Mouse (Mus musculus) skeletal muscle tissue, adult 2 months (tissue): Measurements from ENCODE around the gene Mlf2.

ENCODE experiments used
- DNase-seq: peaks from one replicate; pipeline ENCODE4 v3.0.0-alpha.2; 2012; ENCODE audit warnings: low read depth, low spot score

The Mlf2 gene

DNA sequence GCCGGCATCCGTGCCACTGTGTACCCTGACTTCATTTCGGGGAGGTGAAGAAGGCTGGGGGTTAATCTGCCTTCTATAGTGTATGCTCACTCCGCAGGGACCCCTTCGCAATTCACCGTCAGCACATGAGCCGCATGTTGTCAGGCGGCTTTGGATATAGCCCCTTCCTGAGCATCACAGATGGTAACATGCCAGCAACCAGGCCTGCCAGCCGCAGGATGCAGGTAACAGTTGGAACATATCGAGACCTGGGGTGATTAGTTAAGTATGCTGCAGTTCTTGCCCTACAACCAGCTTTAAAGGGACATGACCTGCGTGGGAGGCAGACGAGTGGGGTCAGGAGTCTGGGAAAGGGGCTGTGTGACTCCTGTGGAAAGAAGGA, 1.1 kb downstream of the Mlf2 start:
- DNase-seq, result no peak

DNA sequence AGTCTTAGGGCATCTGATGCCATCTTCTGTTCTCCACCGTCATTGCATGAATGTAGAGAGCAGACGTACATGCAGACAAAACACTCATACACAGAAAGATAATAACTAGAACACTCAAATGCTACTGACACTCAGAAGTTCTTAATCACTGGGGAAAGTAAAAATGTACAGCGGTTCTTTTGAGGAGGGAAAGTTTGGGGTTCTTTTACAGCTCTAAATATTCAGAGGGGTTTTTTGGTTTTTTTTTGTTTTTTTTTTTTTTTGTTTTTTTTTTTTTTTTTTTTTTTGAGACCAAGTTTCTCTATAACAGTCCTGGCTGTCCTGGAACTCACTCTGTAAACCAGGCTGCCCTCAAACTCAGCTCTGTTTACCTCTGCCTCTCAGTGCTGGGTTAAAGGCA, 1.9 kb downstream of the Mlf2 start:
- no peak for DNase-seq

DNA sequence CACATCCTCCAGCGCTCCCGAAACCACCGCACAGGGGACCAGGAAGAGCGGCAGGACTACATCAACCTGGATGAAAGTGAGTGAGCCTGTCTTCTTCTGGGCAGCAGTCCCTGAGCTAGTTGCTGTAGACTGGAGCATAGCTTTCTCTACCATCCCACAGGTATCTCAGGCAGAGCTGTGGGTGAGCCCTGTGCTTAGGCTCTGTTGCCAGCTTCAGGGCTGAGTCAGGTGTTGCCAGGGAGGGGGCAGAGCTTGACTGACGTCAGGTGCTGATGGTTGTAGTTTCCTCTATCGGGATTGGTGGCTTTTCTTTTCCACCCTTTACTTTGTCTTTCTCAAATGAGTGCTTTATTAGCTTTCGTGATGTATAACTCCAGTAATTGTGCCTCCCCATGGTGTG, 3.5 kb downstream of the Mlf2 start:
- no peak for DNase-seq

DNA sequence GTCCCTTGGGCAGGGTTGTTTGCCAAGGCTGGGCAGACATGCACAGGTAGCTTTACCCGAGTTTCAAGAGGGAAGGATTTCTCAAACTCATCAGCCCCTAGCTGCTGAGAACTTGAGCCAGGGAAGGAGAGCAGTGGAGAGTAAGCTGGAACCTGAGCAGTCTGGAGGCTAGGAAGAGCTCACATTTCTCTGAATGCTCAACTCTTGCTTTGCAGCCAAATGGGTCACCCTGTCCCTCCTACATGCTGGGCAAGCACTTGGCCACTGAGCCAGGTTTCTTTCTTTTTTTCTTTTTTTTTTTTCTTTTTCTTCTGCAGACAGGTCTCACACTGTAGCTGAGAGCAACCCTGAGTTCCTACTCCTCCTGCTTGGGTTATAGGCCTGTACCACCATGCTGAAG, 5.5 kb downstream of the Mlf2 start:
- peak; percentile 59 for DNase-seq

DNA sequence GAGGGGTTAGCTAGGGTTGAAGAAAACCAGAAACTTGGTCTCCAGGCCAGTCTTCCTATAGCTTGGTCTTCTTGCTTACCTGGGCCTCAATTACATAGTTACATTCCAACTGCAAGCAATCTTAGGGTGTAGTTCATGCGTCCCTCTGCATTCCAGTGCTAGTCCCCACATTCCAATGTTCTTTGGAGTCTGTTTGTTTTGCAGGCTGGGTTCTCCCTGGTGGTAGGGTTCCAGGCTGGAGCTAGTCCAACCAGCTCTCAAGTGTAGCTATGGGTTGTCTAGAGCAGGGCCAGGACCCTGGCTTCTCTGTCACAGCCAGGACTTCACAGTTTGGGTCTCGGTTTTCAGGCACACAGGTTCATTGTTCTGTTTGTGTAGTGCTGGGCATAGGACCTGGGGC, 6.3 kb downstream of the Mlf2 start:
- no peak for DNase-seq

DNA sequence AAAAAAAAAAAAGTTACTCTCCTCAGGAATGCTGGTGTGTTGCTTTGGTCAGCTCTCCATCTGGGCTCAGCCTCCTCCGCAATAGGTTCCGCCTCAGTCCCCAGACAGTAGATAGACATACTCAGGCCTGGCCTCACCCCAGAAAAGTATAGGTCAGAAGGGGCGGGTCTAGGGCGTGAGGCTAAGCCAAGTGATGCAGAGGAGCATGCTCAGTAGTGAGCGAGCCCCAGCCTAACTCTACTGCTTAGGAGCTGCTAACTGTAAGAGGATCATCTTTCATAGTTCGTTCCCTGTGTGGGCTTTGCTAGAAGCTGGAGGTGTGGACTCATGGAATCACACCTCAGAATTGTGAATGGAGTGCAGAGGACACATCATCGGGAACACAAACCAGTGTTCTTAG, 7.4 kb downstream of the Mlf2 start:
- DNase-seq, result no peak

DNA sequence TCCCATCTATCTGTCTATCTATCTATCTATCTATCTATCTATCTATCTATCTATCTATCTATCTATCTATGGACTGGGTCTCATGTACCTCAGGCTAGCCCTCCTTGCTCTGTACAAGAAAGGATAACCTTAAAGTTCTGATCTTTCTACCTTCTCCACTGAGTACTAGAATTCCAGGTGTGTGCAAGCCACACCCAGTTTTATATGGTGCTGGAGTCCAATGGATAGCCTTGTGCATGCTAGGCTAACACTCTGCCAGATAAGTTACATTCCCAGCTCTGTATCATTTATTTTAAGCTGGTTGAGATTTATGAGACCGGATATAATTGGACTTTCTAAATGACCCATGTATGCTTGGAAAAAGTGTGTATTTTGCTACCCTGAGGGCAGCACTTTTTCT, 10.5 kb downstream of the Mlf2 start:
- DNase-seq, result no peak

DNA sequence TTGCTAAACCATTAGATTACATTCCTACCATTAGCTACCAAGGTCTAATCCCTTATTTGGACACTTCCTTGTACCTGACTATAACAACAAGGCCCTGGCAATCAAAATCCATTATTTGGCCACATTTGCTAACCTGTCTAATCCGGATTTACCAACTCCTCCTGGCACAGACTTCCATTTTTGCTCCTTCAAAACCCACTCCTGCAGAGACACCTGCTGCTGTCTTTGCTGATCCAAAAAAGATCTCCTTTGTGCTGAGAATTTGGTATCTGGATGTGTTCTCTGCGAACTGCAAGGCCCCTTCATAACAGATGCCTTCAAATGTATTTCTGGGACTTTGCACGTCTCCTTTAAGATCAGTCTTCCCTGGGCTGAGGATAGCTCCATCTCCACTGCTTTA, 12.3 kb downstream of the Mlf2 start:
- no peak for DNase-seq

DNA sequence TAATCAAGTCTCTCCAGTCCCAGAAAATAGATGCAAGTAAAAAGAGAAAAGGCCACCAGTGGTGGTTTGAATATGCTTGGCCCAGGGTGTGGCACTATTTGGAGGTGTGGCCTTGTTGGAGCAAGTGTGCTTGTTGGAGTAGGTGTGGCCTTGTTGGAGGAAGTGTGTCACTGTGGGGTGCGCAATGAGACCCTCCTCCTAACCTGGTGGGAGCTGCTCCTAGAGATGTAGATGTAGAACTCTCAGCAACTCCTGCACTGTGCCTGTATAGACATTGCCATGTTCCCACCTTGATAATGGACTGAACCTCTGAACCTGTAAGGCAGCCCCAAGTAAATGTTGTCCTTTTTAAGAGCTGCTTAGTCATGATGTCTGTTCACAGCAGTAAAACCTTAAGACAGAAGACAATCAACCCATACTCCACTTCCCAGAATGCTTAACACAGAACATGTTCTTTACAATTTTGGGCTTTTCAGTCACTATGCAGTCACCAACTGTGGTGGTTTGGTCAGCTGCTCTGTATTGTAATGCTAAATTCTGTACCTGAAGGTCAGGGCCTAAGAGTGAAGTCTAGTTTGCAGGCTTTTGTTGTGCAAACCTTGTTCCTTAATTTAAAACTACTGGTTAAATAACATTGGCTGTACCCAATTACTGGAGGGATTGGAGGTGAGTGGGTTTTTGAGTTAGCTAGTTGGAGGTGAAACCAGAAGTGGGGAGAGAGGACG, 23.0 kb downstream of the Mlf2 start:
- no peak for DNase-seq

DNA sequence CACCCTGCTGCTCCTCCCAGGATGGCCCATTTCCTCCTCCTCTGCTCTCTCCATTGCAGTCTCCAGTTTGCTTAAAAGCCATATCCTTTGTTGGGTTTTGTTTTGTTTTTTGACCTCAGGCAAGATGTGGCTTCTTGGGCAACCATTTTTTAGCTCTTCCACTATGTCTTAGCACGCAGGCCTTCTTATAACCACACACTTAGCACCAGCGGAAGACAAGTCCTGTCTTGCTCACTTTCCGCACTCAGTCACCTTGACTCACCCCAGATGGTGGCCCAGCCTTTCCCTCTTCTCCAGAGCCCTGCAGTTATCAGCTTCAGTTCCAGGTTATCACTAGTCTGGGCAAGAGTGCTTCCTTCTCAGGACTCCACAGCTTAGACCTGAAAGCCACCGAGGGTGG, 24.0 kb downstream of the Mlf2 start:
- DNase-seq, result no peak

DNA sequence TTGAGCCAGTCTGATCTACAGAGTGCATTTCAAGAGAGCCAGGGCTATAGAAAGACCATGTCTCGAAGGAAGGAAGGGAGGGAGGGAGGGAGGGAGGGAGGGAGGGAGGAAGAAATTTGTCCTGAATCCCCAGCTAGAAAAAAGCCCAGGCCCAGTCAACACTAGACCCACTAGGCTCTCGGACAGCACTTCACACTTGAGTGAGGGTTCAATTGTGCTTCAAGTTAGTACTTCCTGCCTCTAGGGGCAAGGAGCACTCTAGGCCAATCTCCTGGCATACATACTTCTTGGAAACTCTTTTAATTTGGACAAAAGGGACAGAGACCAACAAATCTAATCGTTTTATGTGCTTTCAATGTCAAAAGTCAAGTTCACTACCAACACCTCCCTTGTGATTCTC, 26.9 kb downstream of the Mlf2 start:
- DNase-seq, result no peak

DNA sequence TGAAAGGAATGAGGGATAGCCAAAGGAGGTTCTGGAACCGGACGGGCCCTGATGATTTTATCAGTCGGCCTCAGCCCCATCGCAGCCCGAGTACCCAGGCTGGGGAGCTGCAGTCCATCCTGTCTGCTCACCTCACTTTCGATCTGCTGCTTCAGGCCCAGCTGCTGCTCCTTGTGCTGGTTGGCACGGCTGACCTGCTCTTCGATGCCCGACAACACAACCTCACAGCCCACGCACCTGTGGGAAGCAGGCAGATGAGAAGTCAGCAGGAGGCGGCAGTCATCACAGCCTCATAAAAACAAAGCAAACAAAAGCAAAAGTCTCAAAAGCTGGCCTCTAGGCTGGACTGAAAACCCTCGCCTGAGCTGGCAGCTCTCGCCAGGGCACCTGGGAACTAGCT, 28.8 kb downstream of the Mlf2 start:
- DNase-seq, result no peak

DNA sequence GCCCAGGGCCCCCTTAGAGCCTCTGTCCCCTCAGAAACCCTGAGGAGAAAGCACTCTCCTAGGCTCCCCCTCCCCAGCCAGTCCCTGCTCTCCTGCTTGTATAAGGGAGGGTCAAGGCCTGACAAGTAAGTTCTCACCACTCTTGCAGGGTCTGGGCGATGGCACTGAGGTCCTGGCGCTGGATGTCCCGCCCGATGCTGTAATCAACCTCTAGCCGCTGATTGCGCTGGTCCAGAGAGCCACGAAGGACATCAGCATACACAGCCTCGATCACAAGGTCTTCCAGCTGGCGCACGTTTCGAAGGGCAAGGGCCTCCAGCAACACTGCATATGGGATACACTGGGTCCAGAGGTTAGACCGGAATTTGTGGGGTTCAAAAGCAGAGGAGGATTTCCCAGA, 29.8 kb downstream of the Mlf2 start:
- DNase-seq, result no peak

DNA sequence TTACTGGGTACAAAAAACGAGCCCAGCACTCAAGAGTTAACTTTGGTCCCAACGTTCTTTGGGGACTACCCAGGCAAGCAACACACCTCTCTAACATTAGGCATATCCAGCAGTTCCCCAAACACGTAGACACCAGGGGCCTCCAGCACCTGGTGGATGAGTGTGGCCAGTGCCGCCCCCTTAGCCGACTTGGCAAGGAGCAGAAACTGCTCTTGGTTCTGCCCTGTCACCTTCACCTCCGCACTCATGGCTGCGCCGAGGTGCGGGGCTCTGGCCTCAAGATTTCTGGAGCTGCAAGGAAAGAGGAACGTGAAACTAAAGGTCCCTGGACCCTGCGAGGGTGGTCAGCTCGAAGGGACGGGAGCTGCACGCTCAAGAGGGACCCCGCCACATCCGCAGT, 33.5 kb downstream of the Mlf2 start:
- DNase-seq, result peak; percentile 2

DNA sequence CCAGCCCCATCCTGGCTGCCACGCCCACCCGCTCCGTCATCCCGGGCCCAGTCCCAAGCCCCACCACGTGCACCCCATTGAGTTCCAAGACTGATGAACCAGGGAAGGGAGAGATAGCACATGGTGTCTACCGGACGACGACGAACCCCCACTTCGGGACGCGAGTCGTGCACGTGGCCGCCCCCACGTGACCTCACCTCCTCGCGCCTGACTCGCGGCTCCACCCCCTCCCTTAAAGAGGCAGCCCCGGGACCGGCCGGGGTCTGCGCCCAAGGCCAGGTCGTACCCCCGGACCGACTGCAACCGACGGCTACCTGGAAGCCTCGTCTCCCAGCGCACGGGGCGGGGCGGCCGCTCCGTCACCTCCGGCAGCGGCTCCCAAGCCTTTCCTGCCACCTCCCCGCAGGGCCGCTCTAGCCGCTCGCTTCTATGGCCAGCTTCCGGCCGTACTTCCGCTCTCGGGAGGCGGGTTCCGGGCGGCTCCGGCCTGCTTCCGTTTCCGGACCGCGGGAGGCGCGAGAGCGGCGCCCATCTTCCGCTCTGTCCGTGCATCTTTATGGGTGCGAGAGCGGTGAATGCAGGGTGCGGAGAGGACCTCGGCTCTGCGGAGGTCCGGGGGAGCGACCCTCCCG, 34.0 kb downstream of the Mlf2 start, which contains the start of gene Cops7a:
Gene Cops7a, minus strand, starts transcription at position 451 of the 632 bp plus-strand sequence.
- peak; percentile 88 for DNase-seq

DNA sequence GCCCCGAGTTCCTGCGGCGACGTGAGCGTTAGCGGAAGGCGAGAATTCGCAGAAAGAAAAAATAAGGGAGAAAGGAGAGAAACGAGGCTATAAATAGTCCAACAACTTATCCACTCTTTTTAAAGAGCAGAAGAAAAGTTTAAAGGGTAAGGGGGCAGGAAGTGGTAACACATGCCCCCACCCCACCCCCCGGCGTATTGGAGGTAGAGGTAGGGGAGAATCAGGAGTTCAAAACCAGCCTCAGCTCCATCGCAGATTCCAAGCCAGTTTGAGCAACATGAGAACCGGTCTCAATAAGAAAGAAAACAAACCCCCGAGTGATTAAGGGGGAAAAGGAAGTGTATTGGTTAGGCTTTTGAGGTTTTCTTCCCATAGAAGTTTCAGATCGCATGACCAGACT, 34.6 kb downstream of the Mlf2 start:
- DNase-seq, result no peak

DNA sequence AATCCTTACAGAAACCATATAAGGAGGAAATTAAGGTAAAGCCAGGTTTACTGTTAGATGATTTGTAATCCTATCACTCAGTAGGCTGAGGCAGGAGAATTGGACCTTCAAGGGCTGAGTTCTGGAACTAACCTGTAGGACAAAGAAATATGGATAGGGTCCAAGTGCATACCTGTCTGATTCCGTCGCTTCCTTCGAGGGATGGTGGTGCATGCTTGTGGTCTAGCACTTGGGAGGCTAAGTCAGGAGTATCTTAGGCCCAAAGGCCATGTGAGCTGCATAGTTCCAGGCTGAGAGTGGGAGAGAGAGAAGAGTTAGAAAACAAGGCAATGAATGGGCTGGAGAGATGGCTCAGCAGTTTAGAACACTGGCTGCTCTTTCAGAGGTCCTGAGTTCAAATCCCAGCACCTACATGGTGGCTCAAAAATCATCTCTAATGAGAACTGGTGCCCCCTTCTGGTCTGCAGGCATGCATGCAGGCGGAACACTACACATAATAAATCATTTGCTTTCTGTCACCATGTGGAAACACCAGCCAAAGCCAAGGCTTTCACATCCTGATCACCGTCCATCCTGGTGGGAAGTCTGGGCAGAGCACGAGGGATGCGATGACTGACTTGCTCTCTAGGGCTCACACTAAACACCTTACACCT, 35.4 kb downstream of the Mlf2 start:
- DNase-seq, result no peak

DNA sequence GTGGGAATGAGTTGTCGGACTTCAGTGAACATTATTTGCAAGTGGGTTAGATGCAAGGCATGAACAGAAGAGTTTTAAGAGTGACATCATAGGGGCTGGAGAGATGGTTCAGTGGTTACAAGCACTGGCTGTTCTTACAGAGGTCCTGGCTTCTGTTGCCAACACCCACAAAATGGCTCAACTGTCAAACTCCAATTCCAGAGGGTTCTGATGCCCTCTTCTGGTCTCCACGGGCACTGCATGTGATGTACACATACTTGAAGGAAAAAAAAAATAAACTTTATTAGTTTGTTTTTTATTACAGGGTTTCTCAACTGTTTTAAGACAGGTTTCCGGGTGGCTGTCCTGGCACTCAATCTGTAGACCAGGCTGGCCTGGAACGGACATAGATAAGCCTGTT, 36.6 kb downstream of the Mlf2 start:
- DNase-seq, result peak; percentile 19
